Mouse (Mus musculus) liver, adult 2 months (tissue): ENCODE measurements at regions not wholly inside any gene's neighbourhood (a gene's known extent, or its start where the extent isn't known, plus 50 kb on each side); places are given as distances from the start of the nearest gene placed in this dataset.

ENCODE experiments used
- DNase-seq: peaks from one replicate; pipeline ENCODE4 v3.0.0-alpha.2; 2011; ENCODE audit warnings: low read depth, low spot score; ENCODE audit errors: extremely low read depth
- H3K27ac ChIP-seq: fragments of 200-500 bp; replicated peaks from 2 replicates; pipeline ENCODE4 v1.5.1; 2012; ENCODE audit warnings: low read depth, mild to moderate bottlenecking, control low read depth, inconsistent platforms, low read length; ENCODE audit not compliant: insufficient read depth
- H3K27me3 ChIP-seq: fragments of 200-500 bp; 2 replicates; pipeline ENCODE4 v1.6.1; 2012; ENCODE audit warnings: mild to moderate bottlenecking, moderate library complexity, low read length, inconsistent platforms; ENCODE audit not compliant: control insufficient read depth, insufficient read depth
- H3K36me3 ChIP-seq: fragments of 200-500 bp; 2 replicates; pipeline ENCODE4 v1.6.1; 2012; ENCODE audit warnings: low read length, inconsistent platforms; ENCODE audit not compliant: control insufficient read depth, insufficient read depth
- H3K4me1 ChIP-seq: fragments of 200-500 bp; 2 replicates; pipeline ENCODE4 v1.6.1; 2011; ENCODE audit warnings: low read length; ENCODE audit not compliant: control insufficient read depth, insufficient read depth
- H3K4me3 ChIP-seq: fragments of 200-500 bp; 2 replicates; pipeline ENCODE4 v1.5.1; 2011; ENCODE audit warnings: low read depth, mild to moderate bottlenecking, control low read depth, low read length, moderate library complexity; ENCODE audit not compliant: insufficient read depth
- H3K79me2 ChIP-seq: fragments of 200-500 bp; 2 replicates; pipeline ENCODE4 v1.6.1; 2012; ENCODE audit warnings: inconsistent platforms, mild to moderate bottlenecking, low read length, moderate library complexity; ENCODE audit not compliant: control insufficient read depth, insufficient read depth
- H3K9ac ChIP-seq: fragments of 200-500 bp; 2 replicates; pipeline ENCODE4 v1.6.1; 2012; ENCODE audit warnings: low read depth, mild to moderate bottlenecking, control low read depth, inconsistent platforms, low read length
- CTCF ChIP-seq: fragments of 200-500 bp; IDR thresholded peaks from 2 replicates; pipeline ENCODE4 v1.5.1; 2011; ENCODE audit warnings: low read depth, low read length, control low read depth
- POLR2A ChIP-seq: fragments of 200-500 bp; IDR thresholded peaks from 2 replicates; pipeline ENCODE4 v1.6.1; 2011; ENCODE audit warnings: low read length, control low read depth; ENCODE audit not compliant: insufficient read depth; ENCODE audit errors: extremely low read depth
- WGBS: fragments of 180-500 bp; shearing (Covaris S2); methylation state at CpG from one replicate; pipeline ENCODE4 v1.1.7; 2018; 5-methylcytosine and 5-hydroxymethylcytosine counted together

DNA sequence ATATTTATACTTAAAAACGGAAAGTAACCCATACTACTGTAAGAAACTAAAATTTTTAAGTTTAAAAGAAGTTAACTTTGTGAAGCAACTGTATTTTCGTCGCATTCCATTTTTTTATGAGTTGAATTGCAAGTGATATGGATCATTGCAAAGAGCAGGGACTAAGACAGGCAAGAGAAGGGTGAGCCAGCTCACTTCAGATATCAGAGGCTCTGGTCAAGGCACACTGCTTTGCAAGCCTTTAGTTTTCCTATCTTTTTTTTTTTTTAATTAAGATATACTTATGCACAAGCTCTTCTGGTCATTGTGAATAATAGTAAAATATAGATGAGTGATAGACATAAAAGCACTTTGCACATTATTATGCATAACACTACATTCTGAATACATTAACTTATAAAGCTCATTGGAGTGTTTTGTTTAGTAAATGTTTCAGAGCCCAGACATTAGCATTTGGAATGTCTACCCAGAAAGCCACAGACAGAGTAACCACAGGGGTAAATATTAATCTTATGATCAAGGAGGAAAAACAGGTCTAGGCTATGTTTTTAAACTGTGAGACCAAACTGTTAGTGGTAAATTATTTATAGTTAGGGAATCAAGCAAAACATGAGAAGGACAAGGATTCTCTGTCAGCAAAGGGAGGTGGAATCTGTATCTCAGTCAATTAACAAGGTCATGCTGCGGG lies 392.8 kb upstream of the Nova1 start:
- WGBS, result 77% methylated on average over 4 of the region's 4 CpGs
- no peak for DNase-seq
- no peaks in the 10 kb centered on the region for H3K36me3 ChIP-seq
- TF ChIP-seq CTCF, result no peak
- no peak for TF ChIP-seq POLR2A
- H3K27me3 ChIP-seq, result no peaks in the 10 kb centered on the region
- no peak overlapping the region for H3K27ac ChIP-seq
- no peaks in the 10 kb centered on the region for H3K4me1 ChIP-seq
- no peaks in the 10 kb centered on the region for H3K79me2 ChIP-seq
- H3K9ac ChIP-seq, result no peak overlapping the region
- H3K4me3 ChIP-seq, result no peak overlapping the region

DNA sequence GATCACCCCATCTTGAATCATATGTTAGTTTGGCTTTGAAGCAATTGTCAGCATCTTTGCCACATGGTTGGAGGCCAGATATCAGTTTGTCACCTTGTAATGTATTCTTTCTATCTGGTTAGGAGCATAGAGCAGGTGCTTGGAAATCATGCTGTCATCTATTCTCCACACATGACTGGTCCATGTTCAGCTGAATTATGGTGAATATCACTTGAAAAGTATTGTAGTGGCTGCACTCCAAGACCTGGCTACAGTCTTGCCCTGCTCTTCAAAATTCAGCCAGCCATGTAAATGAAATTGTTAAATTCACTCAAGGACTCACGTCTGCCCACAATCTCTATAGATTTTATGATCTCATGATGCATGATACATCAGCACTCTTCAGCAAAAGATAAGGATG lies 384.2 kb upstream of the Nova1 start:
- Histone ChIP-seq H3K79me2 (no peaks in the 10 kb centered on the region), H3K9ac (no peak overlapping the region), H3K27me3 (no peaks in the 10 kb centered on the region), H3K36me3 (no peaks in the 10 kb centered on the region), H3K4me3 (no peak overlapping the region), H3K4me1 (no peaks in the 10 kb centered on the region), H3K27ac (no peak overlapping the region)
- TF ChIP-seq POLR2A, result no peak
- no peak for TF ChIP-seq CTCF
- no peak for DNase-seq
- 62% methylated on average over 1 of the region's 1 CpGs for WGBS

DNA sequence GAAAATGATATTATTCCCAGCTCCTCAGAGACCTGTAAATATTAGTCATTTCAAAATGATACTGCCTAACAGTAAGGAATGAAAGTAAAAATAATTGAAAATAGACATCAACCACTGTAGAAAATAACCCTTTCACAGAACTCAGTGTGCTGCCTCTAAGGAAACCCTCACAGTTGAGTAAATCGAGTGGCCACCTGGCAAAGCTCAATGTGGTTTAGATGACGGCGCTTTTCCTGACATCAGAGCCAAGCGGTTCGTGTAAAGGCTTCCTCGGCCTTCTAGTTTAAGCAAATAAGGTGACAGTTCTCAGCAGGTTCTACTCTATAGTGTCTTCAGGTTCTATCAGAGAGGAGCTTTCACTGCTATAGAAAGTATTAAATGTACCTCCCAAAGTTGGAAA lies 379.9 kb upstream of the Nova1 start:
- Histone ChIP-seq H3K9ac (no peak overlapping the region), H3K27ac (no peak overlapping the region), H3K27me3 (no peaks in the 10 kb centered on the region), H3K79me2 (no peaks in the 10 kb centered on the region), H3K4me3 (no peak overlapping the region), H3K4me1 (no peaks in the 10 kb centered on the region), H3K36me3 (no peaks in the 10 kb centered on the region)
- TF ChIP-seq POLR2A (no peak), CTCF (no peak)
- 69% methylated on average over 6 of the region's 6 CpGs for WGBS
- no peak for DNase-seq

DNA sequence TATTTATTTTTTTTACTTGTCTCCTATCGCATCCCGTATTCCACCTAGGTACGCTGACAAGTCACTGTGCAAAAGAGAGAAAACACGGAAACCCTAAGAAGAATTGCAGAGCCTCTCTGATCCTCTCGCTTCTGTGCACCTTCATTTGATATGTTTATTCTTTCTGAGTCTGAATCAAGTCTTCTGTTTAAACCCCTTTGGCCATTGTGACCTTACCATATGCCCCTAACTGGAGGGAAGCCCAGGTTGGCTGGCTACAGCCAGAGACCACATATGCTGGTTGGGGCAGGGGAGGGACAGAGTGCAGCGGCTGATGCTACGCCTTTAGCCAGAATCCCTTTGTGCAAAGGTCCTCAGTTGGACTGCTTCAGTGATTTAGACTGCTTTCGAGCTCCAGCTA lies 346.0 kb upstream of the Nova1 start:
- H3K4me1 ChIP-seq, result no peaks in the 10 kb centered on the region
- H3K36me3 ChIP-seq, result no peaks in the 10 kb centered on the region
- WGBS, result 63% methylated on average over 8 of the region's 8 CpGs
- H3K79me2 ChIP-seq, result no peaks in the 10 kb centered on the region
- H3K27me3 ChIP-seq, result no peaks in the 10 kb centered on the region
- no peak overlapping the region for H3K27ac ChIP-seq
- no peak overlapping the region for H3K4me3 ChIP-seq
- no peak for DNase-seq
- TF ChIP-seq POLR2A (no peak), CTCF (no peak)
- no peak overlapping the region for H3K9ac ChIP-seq

DNA sequence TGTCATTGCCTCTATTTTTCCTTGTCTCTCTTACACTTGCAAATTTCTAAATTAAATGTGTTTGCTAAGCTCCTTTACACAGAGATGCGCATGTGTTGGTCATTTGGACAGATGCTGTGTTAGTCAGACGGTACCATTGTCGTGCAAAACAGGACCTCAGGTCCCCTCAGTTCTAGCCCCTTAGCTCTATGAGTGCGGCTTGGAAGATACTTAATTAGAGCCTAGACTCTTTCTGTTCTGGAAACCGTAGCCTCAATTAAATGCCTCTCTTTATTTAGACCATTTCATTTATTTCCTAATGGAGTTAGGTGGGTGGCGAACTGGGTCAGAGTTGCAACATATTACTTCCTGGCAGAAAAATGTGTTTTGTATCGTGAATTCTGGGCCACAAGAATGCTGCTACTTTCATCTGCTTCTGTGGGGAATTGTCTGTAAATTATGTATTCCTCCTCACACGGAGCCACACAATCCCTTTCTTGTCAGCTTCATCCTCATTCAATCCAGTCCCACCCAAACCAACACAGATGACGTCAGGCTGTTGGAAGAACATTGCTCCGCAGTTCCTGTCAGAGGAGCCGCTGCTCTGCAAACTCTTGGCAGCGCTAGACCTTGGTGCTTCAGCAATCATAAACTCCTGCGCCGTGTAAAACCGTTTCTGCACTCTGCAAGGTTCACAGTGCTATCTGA lies 345.4 kb upstream of the Nova1 start:
- Histone ChIP-seq H3K4me1 (no peaks in the 10 kb centered on the region), H3K36me3 (no peaks in the 10 kb centered on the region), H3K79me2 (no peaks in the 10 kb centered on the region), H3K4me3 (no peak overlapping the region), H3K27ac (no peak overlapping the region), H3K9ac (no peak overlapping the region), H3K27me3 (no peaks in the 10 kb centered on the region)
- 42% methylated on average over 15 of the region's 15 CpGs for WGBS
- TF ChIP-seq POLR2A, result no peak
- no peak for TF ChIP-seq CTCF
- peak; percentile 16 for DNase-seq

DNA sequence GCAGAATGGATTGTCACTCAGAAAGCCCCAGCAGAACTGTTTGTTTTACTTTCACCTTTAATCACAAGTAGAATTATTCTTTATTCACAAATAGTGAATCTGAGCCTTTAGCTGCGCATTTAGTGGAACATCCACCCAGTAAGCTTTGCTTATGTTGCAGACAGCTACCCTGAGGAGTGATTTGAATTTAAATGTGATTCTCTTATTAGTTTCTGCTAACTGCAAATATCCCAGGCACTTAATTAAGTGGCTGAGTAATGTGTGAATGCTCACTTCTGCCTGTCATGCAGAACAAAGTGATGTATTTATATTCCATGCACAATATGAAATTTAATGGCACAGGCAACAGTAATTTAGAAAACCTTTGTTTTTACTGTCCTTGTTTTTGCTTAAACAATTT lies 344.4 kb upstream of the Nova1 start:
- no peaks in the 10 kb centered on the region for H3K79me2 ChIP-seq
- H3K9ac ChIP-seq, result no peak overlapping the region
- no peaks in the 10 kb centered on the region for H3K36me3 ChIP-seq
- no peak overlapping the region for H3K27ac ChIP-seq
- H3K4me1 ChIP-seq, result no peaks in the 10 kb centered on the region
- WGBS, result 62% methylated on average over 1 of the region's 1 CpGs
- H3K27me3 ChIP-seq, result no peaks in the 10 kb centered on the region
- DNase-seq, result no peak
- TF ChIP-seq CTCF (no peak), POLR2A (no peak)
- H3K4me3 ChIP-seq, result no peak overlapping the region
